Mouse (Mus musculus) neutrophil, adult 65 days (primary cell): ENCODE data around the gene Adsl. TPM values are rescaled to one million over a fixed set of nuclear protein-coding genes. Genes with fewer than 3 reads are reported as not detected.

Experiments used
- total RNA-seq: library from RNA; stranded (reverse); gene quantifications from 2 replicates; pipeline ENCODE4 v1.2.4, GENCODE M21; 2023

Adsl gene
- 15.7 and 24.3 TPM in 2 replicates for total RNA-seq

GRCm38 (mm10) chr15:80948145-80949135, at the start of gene Adsl:
Gene Adsl, plus strand, starts transcription at chr15:80948490.

GRCm38 (mm10) chr15:80977620-80978334, 29.5 kb downstream of the Adsl start, which contains the start of gene Sgsm3:
Gene Sgsm3, plus strand, starts transcription at chr15:80977765.

Other genes with a start within 250 kb of the Adsl start
- gene Tnrc6b, start 237.2 kb upstream of the Adsl start, total RNA-seq: 192 and 250 TPM in 2 replicates
- 5.9 and 6.2 TPM in 2 replicates for gene Sgsm3, start 29.3 kb downstream of the Adsl start, total RNA-seq
- 184 and 210 TPM in 2 replicates for gene Mrtfa, start 242.3 kb downstream of the Adsl start, total RNA-seq